Mouse (Mus musculus): ENCODE data around the gene Ptgdr2.

Gene Ptgdr2

GRCm38 (mm10) chr19:10979184-10980168 lies 42.5 kb downstream of the Ptgdr2 start:
- DNase-seq: peak; percentile 94

- DNase-seq: no peak
Measured at GRCm38 (mm10) chr19:10980210-10980609, 43.2 kb downstream of the Ptgdr2 start.

- peak; percentile 35 for DNase-seq
Measured at GRCm38 (mm10) chr19:10983146-10983545, 46.2 kb downstream of the Ptgdr2 start.

GRCm38 (mm10) chr19:10984551-10984950 lies 47.6 kb downstream of the Ptgdr2 start:
- DNase-seq: no peak

- DNase-seq: no peak
Measured at GRCm38 (mm10) chr19:10985889-10986288, 48.9 kb downstream of the Ptgdr2 start.

GRCm38 (mm10) chr19:10988563-10988962 lies 51.6 kb downstream of the Ptgdr2 start:
- no peak for DNase-seq

- no peak for DNase-seq
Measured at GRCm38 (mm10) chr19:10990751-10991150, 53.8 kb downstream of the Ptgdr2 start.

- DNase-seq: no peak
Measured at GRCm38 (mm10) chr19:10991911-10992310, 55.0 kb downstream of the Ptgdr2 start.

All from thymus, postnatal 14 days (tissue).